Mouse (Mus musculus) embryonic facial prominence, embryonic 10.5 days (tissue): Measurements from ENCODE around the gene Gpam. TPM values are rescaled to one million over a fixed set of nuclear protein-coding genes. Genes with fewer than 3 reads are reported as not detected.
A peak's percentile ranks its signal among the peaks of the same experiment; 100 is the strongest.

ENCODE experiments used
- DNase-seq: peaks from one replicate; pipeline ENCODE4 v3.0.0-alpha.2; 2017; ENCODE audit warnings: low spot score
- H3K27ac ChIP-seq: fragments of 300-500 bp; sonication (generic); replicated peaks from 2 replicates; pipeline ENCODE4 v1.5.1; 2016; ENCODE audit warnings: mild to moderate bottlenecking
- H3K27me3 ChIP-seq: fragments of 300-500 bp; sonication (generic); replicated peaks from 2 replicates; pipeline ENCODE4 v1.6.1; 2016; ENCODE audit warnings: low read depth, mild to moderate bottlenecking; ENCODE audit not compliant: poor library complexity, severe bottlenecking
- H3K36me3 ChIP-seq: fragments of 300-500 bp; sonication (generic); replicated peaks from 2 replicates; pipeline ENCODE4 v1.6.1; 2016; ENCODE audit warnings: mild to moderate bottlenecking, moderate library complexity
- H3K4me1 ChIP-seq: fragments of 300-500 bp; sonication (generic); 2 replicates; pipeline ENCODE4 v1.6.1; 2016
- H3K4me3 ChIP-seq: fragments of 300-500 bp; sonication (generic); 2 replicates; pipeline ENCODE4 v1.5.1; 2016; ENCODE audit warnings: mild to moderate bottlenecking, moderate library complexity
- H3K9me3 ChIP-seq: fragments of 300-500 bp; sonication (generic); 2 replicates; pipeline ENCODE4 v1.6.1; 2016; ENCODE audit warnings: mild to moderate bottlenecking
- WGBS: fragments of 180-500 bp; shearing (Covaris S2); methylation state at CpG from one replicate; pipeline ENCODE4 v1.1.7; 2016; 5-methylcytosine and 5-hydroxymethylcytosine counted together
- polyA plus RNA-seq: library from polyadenylated mRNA; unstranded; fragments of >200 nt; fragmentation: Nextera tagmentation; extraction: Ambion mirVana; gene quantifications from 2 replicates; pipeline ENCODE4 v1.2.1, GENCODE M21; 2016

The Gpam gene
- polyA plus RNA-seq, 1 experiment from 2014 or later: 18.1 TPM

DNA sequence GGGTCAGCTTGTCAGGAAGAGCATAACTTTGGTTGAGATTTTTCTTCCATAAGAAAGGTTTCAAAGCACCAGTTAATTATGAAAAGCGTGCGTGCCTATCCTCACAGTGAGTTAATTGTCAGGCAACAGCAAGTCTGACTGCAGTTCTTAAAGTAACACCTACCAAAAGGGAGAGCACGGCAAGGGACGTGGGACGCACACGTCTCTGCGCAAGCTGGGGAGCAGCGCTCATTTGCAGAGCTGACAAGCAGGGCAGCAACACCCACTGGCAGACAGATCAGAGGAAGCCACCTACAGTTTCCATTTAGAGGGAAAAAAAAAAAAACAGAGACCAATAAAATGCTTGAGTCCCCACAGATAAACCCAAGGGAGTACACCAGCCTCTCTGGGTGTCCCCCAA, 58.0 kb downstream of the Gpam start:
- 91% methylated on average over 8 of the region's 8 CpGs for WGBS
- Histone ChIP-seq H3K9me3 (no peaks in the 10 kb centered on the region), H3K27me3 (no peaks in the 10 kb centered on the region), H3K4me1 (no peaks in the 10 kb centered on the region), H3K36me3 (peaks cover 65% of the 10 kb centered on the region), H3K27ac (no peak overlapping the region), H3K4me3 (no peak overlapping the region)
- no peak for DNase-seq

DNA sequence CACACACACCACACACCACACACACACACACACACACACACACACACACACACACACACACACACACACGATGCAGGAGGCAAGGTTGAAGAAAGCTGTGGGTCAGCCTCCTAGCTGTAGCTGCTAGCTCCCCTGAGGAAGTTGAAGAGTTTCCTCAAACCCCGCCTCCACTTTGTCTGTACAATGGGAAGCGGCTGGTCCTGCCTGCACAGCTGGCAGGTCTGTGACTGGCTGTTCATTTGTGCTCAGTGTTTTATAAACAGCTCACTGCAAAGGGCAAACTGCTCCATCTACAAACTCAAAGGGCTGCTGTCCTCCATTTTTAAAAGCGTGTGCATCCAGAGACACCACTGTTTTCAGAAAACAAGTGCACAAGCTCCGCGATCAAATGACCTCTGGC, 63.8 kb downstream of the Gpam start:
- peak; percentile 49 for DNase-seq
- peaks cover 7% of the 10 kb centered on the region for H3K36me3 ChIP-seq
- H3K27ac ChIP-seq: no peak overlapping the region
- peaks cover 9% of the 10 kb centered on the region for H3K9me3 ChIP-seq
- H3K4me3 ChIP-seq: no peak overlapping the region
- no peaks in the 10 kb centered on the region for H3K27me3 ChIP-seq
- WGBS: 36% methylated on average over 6 of the region's 6 CpGs
- peaks cover 12% of the 10 kb centered on the region for H3K4me1 ChIP-seq

DNA sequence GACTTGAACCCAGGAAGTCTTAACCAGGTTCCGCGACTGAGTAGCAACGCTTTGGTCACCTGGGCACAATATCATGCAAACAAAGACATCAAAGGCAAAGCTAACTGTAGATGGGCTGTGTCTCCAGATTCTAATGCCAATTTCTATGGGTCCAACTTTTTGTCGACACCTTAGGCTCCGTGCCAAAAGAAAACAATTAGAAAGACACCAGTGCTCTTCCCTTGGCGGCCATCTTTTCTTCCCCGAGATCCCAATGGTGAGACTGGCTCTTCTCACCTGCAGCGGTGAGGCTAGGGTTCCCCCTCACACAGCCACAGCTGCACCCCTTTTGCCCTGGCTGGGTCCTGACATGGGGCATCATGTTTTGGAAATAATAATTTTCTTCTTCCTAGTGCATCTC, 64.5 kb downstream of the Gpam start:
- no peak overlapping the region for H3K4me3 ChIP-seq
- H3K27me3 ChIP-seq: no peaks in the 10 kb centered on the region
- H3K9me3 ChIP-seq: peaks cover 9% of the 10 kb centered on the region
- H3K36me3 ChIP-seq: peaks cover 5% of the 10 kb centered on the region
- no peak for DNase-seq
- peaks cover 12% of the 10 kb centered on the region for H3K4me1 ChIP-seq
- no peak overlapping the region for H3K27ac ChIP-seq
- WGBS: 88% methylated on average over 8 of the region's 8 CpGs

DNA sequence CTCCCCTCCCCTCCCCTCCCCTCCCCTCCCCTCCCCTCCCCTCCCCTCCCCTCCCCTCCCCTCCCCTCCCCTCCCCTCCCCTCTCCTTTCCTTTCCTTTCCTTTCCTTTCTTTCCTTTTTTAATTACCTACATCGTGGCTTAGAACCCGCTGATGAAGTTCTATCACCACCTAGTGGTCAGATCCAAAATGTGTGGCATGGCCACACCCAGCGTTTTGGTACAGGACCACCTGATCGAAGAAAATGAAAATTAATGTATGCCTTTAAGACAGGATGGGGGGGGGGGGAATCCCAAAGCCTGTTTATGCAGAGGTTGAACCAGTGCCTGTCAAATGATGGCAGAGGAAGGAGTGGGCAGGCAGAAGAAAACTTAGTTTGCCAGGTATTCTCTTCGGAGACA, 65.1 kb downstream of the Gpam start:
- H3K27me3 ChIP-seq: no peaks in the 10 kb centered on the region
- peaks cover 12% of the 10 kb centered on the region for H3K4me1 ChIP-seq
- 31% methylated on average over 5 of the region's 5 CpGs for WGBS
- peak; percentile 62 for DNase-seq
- H3K36me3 ChIP-seq: peaks cover 5% of the 10 kb centered on the region
- peaks cover 9% of the 10 kb centered on the region for H3K9me3 ChIP-seq
- H3K4me3 ChIP-seq: no peak overlapping the region
- no peak overlapping the region for H3K27ac ChIP-seq

DNA sequence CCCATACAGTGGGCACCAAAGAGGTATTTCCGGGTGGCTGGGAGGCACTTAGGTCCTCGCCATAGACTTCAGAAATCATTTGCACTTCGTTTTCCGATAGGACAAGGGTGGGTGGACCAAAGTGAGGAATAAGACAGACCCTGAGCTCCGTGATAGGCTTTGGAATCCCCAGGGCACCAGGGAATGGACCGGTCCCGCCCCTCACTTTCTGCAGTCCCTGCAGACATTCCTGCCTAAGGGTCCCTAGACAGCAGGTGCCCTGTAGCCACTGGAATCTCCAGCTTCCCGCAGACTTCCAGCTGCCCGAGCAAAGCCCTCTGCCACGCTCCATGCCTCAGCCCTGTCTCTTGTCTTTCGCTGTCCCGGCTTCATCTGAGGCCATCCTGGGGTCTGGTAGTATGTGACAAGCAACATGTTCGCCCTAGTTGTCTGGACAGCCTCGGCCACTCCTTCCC, 65.6 kb downstream of the Gpam start:
- Histone ChIP-seq H3K27ac (no peak overlapping the region; the same call in 1 of the 2 replicates), H3K4me1 (peaks cover 12% of the 10 kb centered on the region), H3K36me3 (peaks cover 5% of the 10 kb centered on the region), H3K4me3 (peak overlapping the region; percentile 47), H3K9me3 (peaks cover 9% of the 10 kb centered on the region), H3K27me3 (no peaks in the 10 kb centered on the region)
- peak; percentile 40 for DNase-seq
- WGBS: 10% methylated on average over 14 of the region's 14 CpGs

DNA sequence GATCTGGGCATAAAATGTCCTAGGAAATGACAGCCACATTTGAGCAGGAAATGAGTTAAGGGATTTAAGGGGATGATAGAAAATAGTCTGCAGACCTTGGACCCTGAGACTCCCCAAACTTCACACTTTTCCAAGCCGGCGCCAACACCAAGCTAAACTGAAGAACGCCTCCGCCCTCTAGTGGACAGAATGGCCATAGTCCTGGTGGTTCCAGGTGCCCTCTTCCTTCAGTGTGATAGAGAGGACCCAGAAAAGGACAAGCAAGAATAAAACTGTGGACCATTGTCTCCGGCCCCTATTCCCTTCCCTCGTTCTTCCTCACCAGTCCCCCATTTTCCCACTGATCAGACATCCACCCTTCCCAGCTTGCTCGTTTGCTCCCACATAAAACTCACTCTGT, 66.1 kb downstream of the Gpam start:
- H3K4me3 ChIP-seq: peak overlapping the region; percentile 47
- no peak overlapping the region for H3K27ac ChIP-seq
- H3K9me3 ChIP-seq: peaks cover 9% of the 10 kb centered on the region
- DNase-seq: peak; percentile 80
- H3K36me3 ChIP-seq: peaks cover 2% of the 10 kb centered on the region
- 4% methylated on average over 7 of the region's 7 CpGs for WGBS
- no peaks in the 10 kb centered on the region for H3K27me3 ChIP-seq
- H3K4me1 ChIP-seq: peaks cover 12% of the 10 kb centered on the region

DNA sequence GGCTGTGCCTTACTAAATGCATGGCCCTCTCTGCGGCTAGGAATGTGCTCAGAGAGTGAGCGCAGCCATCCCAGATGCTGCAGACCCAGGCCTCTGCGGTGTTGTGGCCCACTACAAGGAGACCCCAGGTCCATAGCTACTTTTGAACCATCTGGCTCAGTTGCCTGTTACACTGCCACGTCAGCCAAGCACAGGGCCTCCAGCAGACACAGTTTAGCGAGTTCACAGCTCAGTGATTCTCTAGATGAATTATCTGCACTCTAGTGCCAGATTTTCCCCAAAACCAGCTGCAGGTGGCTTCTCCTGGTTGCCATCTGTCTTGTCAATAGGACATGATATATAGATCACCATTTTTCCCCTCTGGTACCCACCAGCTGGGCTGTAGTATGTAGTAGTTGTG, 69.6 kb downstream of the Gpam start:
- no peak for DNase-seq
- 83% methylated on average over 5 of the region's 5 CpGs for WGBS
- Histone ChIP-seq H3K27me3 (no peaks in the 10 kb centered on the region), H3K36me3 (no peaks in the 10 kb centered on the region), H3K4me3 (no peak overlapping the region), H3K9me3 (peaks cover 9% of the 10 kb centered on the region), H3K4me1 (peaks cover 6% of the 10 kb centered on the region), H3K27ac (no peak overlapping the region)

DNA sequence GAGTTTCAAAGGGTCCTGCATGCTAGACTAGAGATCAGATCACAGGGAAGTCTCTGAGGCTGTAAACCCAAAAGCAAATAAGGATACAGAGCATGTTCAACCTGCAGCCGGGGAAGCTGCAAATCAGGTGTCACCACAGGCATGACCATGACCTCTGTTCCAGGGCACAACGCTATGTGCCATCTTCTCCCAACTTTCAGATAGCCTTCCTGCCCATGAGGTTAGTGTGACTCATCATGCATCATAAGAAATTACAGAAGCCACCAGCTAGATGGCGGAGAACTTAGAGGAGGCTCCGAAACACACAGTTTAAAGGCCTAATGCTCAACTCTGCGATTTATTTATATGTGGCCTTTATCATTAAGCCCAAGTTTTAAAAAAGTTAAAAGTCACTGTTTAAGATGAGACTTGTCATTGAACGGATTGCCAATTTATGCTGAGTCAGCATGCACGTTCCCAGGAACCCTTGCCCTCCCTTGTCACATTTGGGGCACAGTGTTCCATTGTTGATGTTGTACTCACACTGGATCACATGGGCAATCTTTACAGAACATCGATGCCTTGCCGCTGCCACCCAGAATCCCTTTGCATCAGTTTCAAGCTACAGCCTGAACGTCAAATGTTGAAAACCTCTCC, 71.3 kb downstream of the Gpam start:
- Histone ChIP-seq H3K4me3 (no peak overlapping the region), H3K27ac (no peak overlapping the region), H3K4me1 (no peaks in the 10 kb centered on the region), H3K27me3 (no peaks in the 10 kb centered on the region), H3K36me3 (no peaks in the 10 kb centered on the region), H3K9me3 (peaks cover 9% of the 10 kb centered on the region)
- DNase-seq: no peak
- WGBS: 92% methylated on average over 10 of the region's 10 CpGs

DNA sequence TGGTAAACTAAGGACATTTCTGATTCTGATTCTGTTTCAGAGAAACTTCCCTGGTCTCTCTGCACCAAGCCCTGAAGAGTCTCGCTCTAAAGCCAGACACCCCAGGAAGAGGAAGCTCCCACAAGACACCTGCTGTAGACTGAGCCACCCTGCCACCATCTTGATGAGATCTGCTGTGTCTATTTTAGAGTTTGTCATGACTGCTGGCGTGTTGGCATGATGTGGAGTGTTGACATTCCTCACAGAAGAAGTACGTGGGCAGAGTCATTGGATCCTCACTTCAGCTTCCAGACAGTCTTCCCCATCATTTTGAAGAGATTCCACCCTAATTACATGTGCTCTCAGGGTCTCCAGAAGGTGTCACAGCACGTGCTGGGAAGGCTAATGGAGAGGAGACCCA, 73.9 kb downstream of the Gpam start:
- H3K4me3 ChIP-seq: no peak overlapping the region
- 78% methylated on average over 4 of the region's 4 CpGs for WGBS
- no peaks in the 10 kb centered on the region for H3K27me3 ChIP-seq
- no peaks in the 10 kb centered on the region for H3K36me3 ChIP-seq
- H3K27ac ChIP-seq: no peak overlapping the region
- no peaks in the 10 kb centered on the region for H3K9me3 ChIP-seq
- no peaks in the 10 kb centered on the region for H3K4me1 ChIP-seq
- no peak for DNase-seq

DNA sequence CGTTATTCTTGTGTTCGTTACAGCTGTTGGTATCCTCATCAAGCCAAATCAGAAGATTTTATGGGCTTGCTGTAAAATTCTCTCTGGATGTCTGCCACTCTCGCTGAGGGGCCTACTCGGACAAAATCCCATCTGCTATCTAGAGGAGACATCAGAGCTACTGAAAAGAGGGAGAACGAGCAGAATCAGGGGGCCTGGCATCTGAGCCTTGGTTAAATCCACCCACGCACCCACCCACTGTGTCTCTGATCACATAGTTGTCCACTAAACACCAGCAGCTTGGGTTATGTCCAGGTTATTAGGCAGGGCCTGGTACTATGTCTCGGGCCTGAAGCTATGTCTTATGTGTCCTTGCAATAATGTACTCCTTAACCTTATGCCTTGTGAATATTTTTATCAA, 89.6 kb downstream of the Gpam start:
- H3K4me3 ChIP-seq: no peak overlapping the region
- H3K9me3 ChIP-seq: no peaks in the 10 kb centered on the region
- no peaks in the 10 kb centered on the region for H3K4me1 ChIP-seq
- no peaks in the 10 kb centered on the region for H3K36me3 ChIP-seq
- 85% methylated on average over 7 of the region's 7 CpGs for WGBS
- H3K27ac ChIP-seq: no peak overlapping the region
- H3K27me3 ChIP-seq: no peaks in the 10 kb centered on the region
- DNase-seq: no peak

DNA sequence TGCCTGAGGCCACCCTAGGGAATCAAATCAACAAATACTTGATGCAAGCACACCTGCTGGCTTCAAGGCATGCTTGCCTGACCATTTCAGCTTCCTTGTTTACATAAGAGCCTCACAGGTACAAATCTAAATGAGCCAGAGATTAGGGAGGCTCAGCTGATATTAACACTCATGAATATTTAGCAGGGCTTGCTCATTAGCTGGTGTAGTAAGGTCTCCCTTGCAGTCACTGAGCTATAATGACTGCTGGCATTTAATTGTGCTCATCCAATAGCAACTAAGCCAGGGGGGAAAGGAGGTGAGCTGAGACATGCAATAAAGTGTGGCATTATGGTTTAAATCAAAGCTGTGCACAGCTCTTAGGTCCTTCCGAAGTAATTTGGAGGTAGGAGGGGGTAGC, 108.2 kb downstream of the Gpam start:
- Histone ChIP-seq H3K36me3 (no peaks in the 10 kb centered on the region), H3K27me3 (no peaks in the 10 kb centered on the region), H3K9me3 (no peaks in the 10 kb centered on the region), H3K4me3 (no peak overlapping the region), H3K4me1 (no peaks in the 10 kb centered on the region), H3K27ac (no peak overlapping the region)
- WGBS: 54% methylated on average over 1 of the region's 1 CpGs
- DNase-seq: no peak
